32 mouse cellular contexts compared by ENCODE assay signal in genomic region chr13:3825726-3826125, GRCm38 (mm10). TPM values are rescaled to one million over a fixed set of nuclear protein-coding genes. Genes with fewer than 3 reads are reported as not detected.
A peak's percentile ranks its signal among the peaks of the same experiment; 100 is the strongest.
DNase-seq lines count a peak whose midpoint lies in the region; ATAC-seq lines count a peak whose summit lies in the region.
"Had no signal": no experiment of that assay in that cellular context is flagged by ENCODE, and none has a peak within 500 bp of the region (broad histone marks: within the 10 kb centered on the region; RNA-seq: fewer than 3 reads in every experiment).

No protein-coding gene starts in this region.

- H3K27me3 ChIP-seq in limb, embryonic 11.5 days (ENCODE audit: control insufficient read depth, insufficient read depth, low read length) = no peaks in the 10 kb centered on the region
- H3K27me3 ChIP-seq in limb, embryonic 10.5 days (ENCODE audit: low read depth, poor library complexity, severe bottlenecking) = no peaks in the 10 kb centered on the region
- H3K27me3 ChIP-seq: embryonic facial prominence, embryonic 12.5 days; embryonic facial prominence, embryonic 15.5 days; forebrain, embryonic 12.5 days; forebrain, embryonic 15.5 days; heart, embryonic 15.5 days; hindbrain, embryonic 13.5 days had no signal

- no peak overlapping the region for H3K4me3 ChIP-seq in limb, embryonic 11.5 days (ENCODE audit: low read depth, low read length)
- H3K4me3 ChIP-seq in limb, embryonic 10.5 days = no peak overlapping the region
- H3K4me3 ChIP-seq: embryonic facial prominence, embryonic 12.5 days; embryonic facial prominence, embryonic 15.5 days; forebrain, embryonic 12.5 days; forebrain, embryonic 15.5 days; heart, embryonic 15.5 days; hindbrain, embryonic 10.5 days; hindbrain, embryonic 13.5 days had no signal

- no peaks in the 10 kb centered on the region for H3K4me1 ChIP-seq in limb, embryonic 11.5 days (ENCODE audit: control insufficient read depth, insufficient read depth, low read length)
- no peaks in the 10 kb centered on the region for H3K4me1 ChIP-seq in limb, embryonic 10.5 days
- H3K4me1 ChIP-seq: embryonic facial prominence, embryonic 12.5 days; embryonic facial prominence, embryonic 15.5 days; forebrain, embryonic 12.5 days; forebrain, embryonic 15.5 days; heart, embryonic 15.5 days; hindbrain, embryonic 10.5 days; hindbrain, embryonic 13.5 days had no signal

- H3K9ac ChIP-seq in limb, embryonic 11.5 days (ENCODE audit: low read length) = no peak overlapping the region
- H3K9ac ChIP-seq: embryonic facial prominence, embryonic 12.5 days; embryonic facial prominence, embryonic 15.5 days; forebrain, embryonic 12.5 days; forebrain, embryonic 15.5 days; heart, embryonic 15.5 days; hindbrain, embryonic 13.5 days had no signal

- no peaks in the 10 kb centered on the region for H3K36me3 ChIP-seq in limb, embryonic 11.5 days (ENCODE audit: control insufficient read depth, insufficient read depth, low read length)
- H3K36me3 ChIP-seq in limb, embryonic 10.5 days = no peaks in the 10 kb centered on the region
- H3K36me3 ChIP-seq: embryonic facial prominence, embryonic 12.5 days; embryonic facial prominence, embryonic 15.5 days; forebrain, embryonic 12.5 days; forebrain, embryonic 15.5 days; heart, embryonic 15.5 days; hindbrain, embryonic 10.5 days; hindbrain, embryonic 13.5 days had no signal

- H3K27ac ChIP-seq in limb, embryonic 11.5 days (replicated peaks; ENCODE audit: low read depth, low read length) = no peak overlapping the region
- H3K27ac ChIP-seq in limb, embryonic 10.5 days = no peak overlapping the region
- H3K27ac ChIP-seq: embryonic facial prominence, embryonic 12.5 days; embryonic facial prominence, embryonic 15.5 days; forebrain, embryonic 12.5 days; forebrain, embryonic 15.5 days; heart, embryonic 15.5 days; hindbrain, embryonic 10.5 days; hindbrain, embryonic 13.5 days had no signal

- no peaks in the 10 kb centered on the region for H3K9me3 ChIP-seq in limb, embryonic 11.5 days (ENCODE audit: control insufficient read depth, low read length)
- H3K9me3 ChIP-seq in limb, embryonic 10.5 days (replicated peaks) = no peaks in the 10 kb centered on the region
- H3K9me3 ChIP-seq: embryonic facial prominence, embryonic 12.5 days; embryonic facial prominence, embryonic 15.5 days; forebrain, embryonic 12.5 days; forebrain, embryonic 15.5 days; heart, embryonic 15.5 days; hindbrain, embryonic 10.5 days; hindbrain, embryonic 13.5 days had no signal

- no peak for ATAC-seq in limb, embryonic 11.5 days (ENCODE audit: insufficient number of reproducible peaks, low FRiP score, low TSS enrichment, low read depth)
- ATAC-seq in megakaryocyte, adult 5-6 weeks (ENCODE audit: poor library complexity, severe bottlenecking) = peak; percentile 65
- ATAC-seq: CD4-positive, CD25-positive, alpha-beta regulatory T cell, adult 4 months; forebrain, embryonic 15.5 days; hindbrain, embryonic 16.5 days had no signal

- peak; percentile 7 for DNase-seq in limb, embryonic 11.5 days (ENCODE audit: low spot score)
- DNase-seq in limb, embryonic 10.5 days (ENCODE audit: low spot score) = no peak
- DNase-seq in testis, postnatal 10 days (ENCODE audit: low spot score) = peak; percentile 15
- no peak for DNase-seq in testis, postnatal 14 days (ENCODE audit: low spot score)
- no peak for DNase-seq in cerebellum, adult 9-11 months
- DNase-seq in natural killer cell, adult 2 months (ENCODE audit: low spot score in 2 of 2) = no peak
- DNase-seq: adrenal gland, adult 2 months; adrenal gland, postnatal 14 days; cerebellum, adult 11 months; cerebellum, adult 2 months; cerebellum, postnatal 10 days; cerebellum, postnatal 36 days; gastrocnemius, postnatal 25 days; heart, postnatal 10 days; heart, postnatal 36 days had no signal

- H3K4me2 ChIP-seq in limb, embryonic 11.5 days (ENCODE audit: low read depth, severe bottlenecking) = no peak overlapping the region
- H3K4me2 ChIP-seq: embryonic facial prominence, embryonic 12.5 days; embryonic facial prominence, embryonic 15.5 days; forebrain, embryonic 12.5 days; forebrain, embryonic 15.5 days; heart, embryonic 11.5 days; heart, embryonic 15.5 days; hindbrain, embryonic 13.5 days had no signal

RNA-seq across cellular contexts. Expression of gene Calm4, which starts 11.8 kb away (rescaled TPM):
- polyA plus RNA-seq in limb, embryonic 11.5 days (2014; fragmentation: Nextera tagmentation; extraction: Ambion mirVana) = not detected in 2 replicates
- polyA plus RNA-seq in limb, embryonic 10.5 days (2016; fragmentation: Nextera tagmentation; extraction: Ambion mirVana) = not detected in 2 replicates
- total RNA-seq in megakaryocyte, adult 5-6 weeks (2015) = not detected in 2 replicates
- total RNA-seq in megakaryocyte, adult 5-6 weeks (2017) = not detected in 2 replicates
- total RNA-seq: adrenal gland, adult 2 months; adrenal gland, postnatal 14 days; adrenal gland, postnatal 4 days; gastrocnemius, postnatal 25 days; heart, adult 8-10 months; heart, postnatal 10 days; heart, postnatal 36 days; MEL had no signal
- polyA plus RNA-seq: adrenal gland, adult 2 months; C2C12; CD4-positive, CD25-positive, alpha-beta regulatory T cell, adult 4 months; cerebellum, adult 2 months; forebrain, embryonic 12.5 days; forebrain, embryonic 15.5 days; gonadal fat pad, adult 2 months; heart, embryonic 11.5 days; hindbrain, embryonic 10.5 days; hindbrain, embryonic 13.5 days had no signal

RNA-seq across cellular contexts. Expression of gene Calml3, which starts 21.6 kb away (rescaled TPM):
- polyA plus RNA-seq in limb, embryonic 11.5 days (2014; fragmentation: Nextera tagmentation; extraction: Ambion mirVana) = 0.27 and 0.96 TPM in 2 replicates
- not detected in 2 replicates for polyA plus RNA-seq in limb, embryonic 10.5 days (2016; fragmentation: Nextera tagmentation; extraction: Ambion mirVana)
- not detected in 2 replicates for total RNA-seq in megakaryocyte, adult 5-6 weeks (2015)
- total RNA-seq in megakaryocyte, adult 5-6 weeks (2017) = not detected in 2 replicates
- total RNA-seq: adrenal gland, postnatal 14 days; adrenal gland, postnatal 4 days; gastrocnemius, adult 8-10 months; gastrocnemius, postnatal 25 days; heart, adult 8-10 months; heart, postnatal 10 days; heart, postnatal 36 days; MEL had no signal
- polyA plus RNA-seq: adrenal gland, adult 2 months; CD4-positive, CD25-positive, alpha-beta regulatory T cell, adult 4 months; cerebellum, adult 2 months; forebrain, embryonic 12.5 days; forebrain, embryonic 15.5 days; heart, embryonic 15.5 days; hindbrain, embryonic 13.5 days; hindbrain, embryonic 16.5 days had no signal

RNA-seq across cellular contexts. Expression of gene Calm5, which starts 28.2 kb away (rescaled TPM):
- polyA plus RNA-seq in limb, embryonic 11.5 days (2014; fragmentation: Nextera tagmentation; extraction: Ambion mirVana) = not detected in 2 replicates
- polyA plus RNA-seq in limb, embryonic 10.5 days (2016; fragmentation: Nextera tagmentation; extraction: Ambion mirVana) = not detected in 2 replicates
- total RNA-seq in megakaryocyte, adult 5-6 weeks (2015) = not detected in 2 replicates
- total RNA-seq in megakaryocyte, adult 5-6 weeks (2017) = not detected in 2 replicates
- total RNA-seq: adrenal gland, adult 2 months; adrenal gland, postnatal 14 days; adrenal gland, postnatal 4 days; gastrocnemius, adult 8-10 months; gastrocnemius, postnatal 25 days; heart, adult 8-10 months; heart, postnatal 10 days; heart, postnatal 36 days; MEL had no signal
- polyA plus RNA-seq: adrenal gland, adult 2 months; C2C12; CD4-positive, CD25-positive, alpha-beta regulatory T cell, adult 4 months; cerebellum, adult 2 months; embryonic facial prominence, embryonic 12.5 days; forebrain, embryonic 12.5 days; forebrain, embryonic 15.5 days; gonadal fat pad, adult 2 months; heart, embryonic 11.5 days; heart, embryonic 15.5 days; hindbrain, embryonic 10.5 days; hindbrain, embryonic 13.5 days; hindbrain, embryonic 16.5 days had no signal

Comparison
In these comparisons a context has a peak if more than half of its experiments do, and no peak if none do; other contexts are left out.
1. DNase-seq: peak in limb, embryonic 11.5 days (single experiment) and testis, postnatal 10 days (single experiment); none in limb, embryonic 10.5 days (single experiment), testis, postnatal 14 days (single experiment), cerebellum, adult 9-11 months (single experiment) and natural killer cell, adult 2 months (0 of 2).